Mouse (Mus musculus) hindbrain, embryonic 14.5 days (tissue): ENCODE data around the gene Phactr1. TPM values are rescaled to one million over a fixed set of nuclear protein-coding genes. Genes with fewer than 3 reads are reported as not detected.

Source experiments
- ATAC-seq: fragments of 200-750 bp; cut with Nextera tagmentation; 2 replicates; pipeline ENCODE4 v1.8.0; 2017; ENCODE audit warnings: moderate number of reproducible peaks, mild to moderate bottlenecking, moderate TSS enrichment, moderate library complexity; ENCODE audit not compliant: low FRiP score
- DNase-seq: peaks from one replicate; pipeline ENCODE4 v3.0.0-alpha.2; 2015; ENCODE audit warnings: low spot score
- H3K27ac ChIP-seq: fragments of 300-500 bp; sonication (generic); 2 replicates; pipeline ENCODE4 v1.5.1; 2014; ENCODE audit warnings: mild to moderate bottlenecking, moderate library complexity
- H3K27me3 ChIP-seq: fragments of 300-500 bp; sonication (generic); 2 replicates; pipeline ENCODE4 v1.6.1; 2014; ENCODE audit warnings: mild to moderate bottlenecking, low read length, mixed read lengths; ENCODE audit not compliant: control insufficient read depth, insufficient read depth
- H3K36me3 ChIP-seq: fragments of 300-500 bp; sonication (generic); replicated peaks from 2 replicates; pipeline ENCODE4 v1.6.1; 2014; ENCODE audit not compliant: control insufficient read depth, insufficient read depth
- H3K4me1 ChIP-seq: fragments of 300-500 bp; sonication (generic); replicated peaks from 2 replicates; pipeline ENCODE4 v1.6.1; 2014; ENCODE audit warnings: antibody characterized with exemption, low read length, mixed read lengths; ENCODE audit not compliant: control insufficient read depth, insufficient read depth
- H3K4me2 ChIP-seq: fragments of 300-500 bp; sonication (generic); replicated peaks from 2 replicates; pipeline ENCODE4 v1.6.1; 2014; ENCODE audit warnings: mild to moderate bottlenecking, moderate library complexity
- H3K4me3 ChIP-seq: fragments of 300-500 bp; sonication (generic); replicated peaks from 2 replicates; pipeline ENCODE4 v1.5.1; 2014; ENCODE audit warnings: mild to moderate bottlenecking, low read length
- H3K9ac ChIP-seq: fragments of 300-500 bp; sonication (generic); 2 replicates; pipeline ENCODE4 v1.6.1; 2014
- H3K9me3 ChIP-seq: fragments of 300-500 bp; sonication (generic); 2 replicates; pipeline ENCODE4 v1.6.1; 2016; ENCODE audit warnings: low read length; ENCODE audit not compliant: control insufficient read depth
- WGBS: fragments of 180-500 bp; shearing (Covaris S2); extraction: QIAGEN DNeasy Blood & Tissue Kit; methylation state at CpG from one replicate; pipeline ENCODE4 v1.1.7; 2014; 5-methylcytosine and 5-hydroxymethylcytosine counted together
- polyA plus RNA-seq: library from polyadenylated mRNA; unstranded; fragments of >200 nt; fragmentation: Nextera tagmentation; extraction: Ambion mirVana; gene quantifications from 2 replicates; pipeline ENCODE4 v1.2.1, GENCODE M21; 2014

Phactr1 gene
- polyA plus RNA-seq = 55.1 and 56.6 TPM in 2 replicates

- Histone ChIP-seq H3K27ac (no peak within 1 kb of the TSS), H3K4me1 (peaks cover 9% of the 10 kb centered on the region; the same call in 1 of the 2 replicates), H3K9me3 (no peaks in the 10 kb centered on the region), H3K36me3 (no peaks in the 10 kb centered on the region), H3K4me2 (peak within 1 kb of the TSS; percentile 27), H3K27me3 (no peaks in the 10 kb centered on the region), H3K4me3 (no peak within 1 kb of the TSS), H3K9ac (no peak within 1 kb of the TSS)
- ATAC-seq = no peak
- no peak for DNase-seq
- WGBS = 15% methylated on average over 11 of the region's 11 CpGs
These were observed at the start of gene Phactr1 for GRCm38 (mm10) chr13:42680391-42680994. Phactr1 (plus strand) TSS chr13:42680623.

GRCm38 (mm10) chr13:42634908-42635307 is 45.5 kb upstream of the Phactr1 start:
- no peak overlapping the region for H3K4me2 ChIP-seq
- no peaks in the 10 kb centered on the region for H3K36me3 ChIP-seq
- no peaks in the 10 kb centered on the region for H3K27me3 ChIP-seq
- no peaks in the 10 kb centered on the region for H3K9me3 ChIP-seq
- no peak overlapping the region for H3K27ac ChIP-seq
- ATAC-seq = no peak
- no peaks in the 10 kb centered on the region for H3K4me1 ChIP-seq
- WGBS = 95% methylated on average over 2 of the region's 2 CpGs
- no peak overlapping the region for H3K4me3 ChIP-seq
- DNase-seq = no peak
- no peak overlapping the region for H3K9ac ChIP-seq

- Histone ChIP-seq H3K4me3 (no peak overlapping the region), H3K27me3 (no peaks in the 10 kb centered on the region), H3K36me3 (no peaks in the 10 kb centered on the region), H3K9me3 (no peaks in the 10 kb centered on the region), H3K9ac (no peak overlapping the region), H3K4me1 (no peaks in the 10 kb centered on the region), H3K4me2 (no peak overlapping the region), H3K27ac (no peak overlapping the region)
- DNase-seq = no peak
- no peak for ATAC-seq
- 65% methylated on average over 6 of the region's 6 CpGs for WGBS
These were observed 30.2 kb upstream of the Phactr1 start for GRCm38 (mm10) chr13:42650228-42650627.

GRCm38 (mm10) chr13:42656643-42657315 is 23.6 kb upstream of the Phactr1 start:
- H3K4me3 ChIP-seq = no peak overlapping the region
- no peak overlapping the region for H3K9ac ChIP-seq
- WGBS = 30% methylated on average over 7 of the region's 7 CpGs
- no peak overlapping the region for H3K27ac ChIP-seq
- H3K27me3 ChIP-seq = no peaks in the 10 kb centered on the region
- no peaks in the 10 kb centered on the region for H3K36me3 ChIP-seq
- DNase-seq (no peak), ATAC-seq (no peak)
- 0 out of 2 replicates have a peak, but pooled peaks cover 6% of the 10 kb centered on the region for H3K4me1 ChIP-seq
- no peak overlapping the region for H3K4me2 ChIP-seq
- no peaks in the 10 kb centered on the region for H3K9me3 ChIP-seq

- H3K27ac ChIP-seq = no peak overlapping the region
These were observed 8.7 kb upstream of the Phactr1 start for GRCm38 (mm10) chr13:42671651-42672290.

GRCm38 (mm10) chr13:42681299-42681698 is 876 bp downstream of the Phactr1 start:
- H3K4me3 ChIP-seq = no peak overlapping the region
- DNase-seq (no peak), ATAC-seq (no peak)
- H3K4me1 ChIP-seq = peaks cover 9% of the 10 kb centered on the region; the same call in 1 of the 2 replicates
- no peak overlapping the region for H3K4me2 ChIP-seq
- H3K27ac ChIP-seq = no peak overlapping the region
- no peak overlapping the region for H3K9ac ChIP-seq
- no peaks in the 10 kb centered on the region for H3K9me3 ChIP-seq
- WGBS = 71% methylated on average over 9 of the region's 9 CpGs
- H3K36me3 ChIP-seq = no peaks in the 10 kb centered on the region
- H3K27me3 ChIP-seq = no peaks in the 10 kb centered on the region

More at GRCm38 (mm10) chr13:42671651-42672290, 8.7 kb upstream of the Phactr1 start:
- Histone ChIP-seq H3K4me1 (no peaks in the 10 kb centered on the region), H3K36me3 (no peaks in the 10 kb centered on the region), H3K9me3 (no peaks in the 10 kb centered on the region), H3K27me3 (no peaks in the 10 kb centered on the region), H3K4me2 (no peak overlapping the region), H3K4me3 (no peak overlapping the region), H3K9ac (no peak overlapping the region)
- WGBS = 47% methylated on average over 10 of the region's 10 CpGs
- DNase-seq (no peak), ATAC-seq (no peak)

GRCm38 (mm10) chr13:42684181-42684580 is 3.8 kb downstream of the Phactr1 start:
- H3K9me3 ChIP-seq = no peaks in the 10 kb centered on the region
- H3K4me2 ChIP-seq = no peak overlapping the region
- H3K27me3 ChIP-seq = no peaks in the 10 kb centered on the region
- H3K27ac ChIP-seq = no peak overlapping the region
- H3K36me3 ChIP-seq = no peaks in the 10 kb centered on the region
- peaks cover 9% of the 10 kb centered on the region; the same call in 1 of the 2 replicates for H3K4me1 ChIP-seq
- 90% methylated on average over 7 of the region's 7 CpGs for WGBS
- ATAC-seq (no peak), DNase-seq (no peak)
- no peak overlapping the region for H3K4me3 ChIP-seq
- no peak overlapping the region for H3K9ac ChIP-seq

GRCm38 (mm10) chr13:42692233-42692632 is 11.8 kb downstream of the Phactr1 start:
- WGBS = 83% methylated on average over 4 of the region's 4 CpGs
- Histone ChIP-seq H3K4me1 (no peaks in the 10 kb centered on the region), H3K9me3 (no peaks in the 10 kb centered on the region), H3K36me3 (no peaks in the 10 kb centered on the region), H3K9ac (no peak overlapping the region), H3K4me3 (no peak overlapping the region), H3K27me3 (no peaks in the 10 kb centered on the region), H3K27ac (no peak overlapping the region), H3K4me2 (no peak overlapping the region)
- DNase-seq (no peak), ATAC-seq (no peak)

- H3K27me3 ChIP-seq = no peaks in the 10 kb centered on the region
- no peak overlapping the region for H3K4me2 ChIP-seq
- no peaks in the 10 kb centered on the region for H3K9me3 ChIP-seq
- no peak overlapping the region for H3K4me3 ChIP-seq
- DNase-seq = no peak
- no peak overlapping the region for H3K9ac ChIP-seq
- 82% methylated on average over 5 of the region's 5 CpGs for WGBS
- H3K27ac ChIP-seq = no peak overlapping the region
- H3K36me3 ChIP-seq = no peaks in the 10 kb centered on the region
- ATAC-seq = no peak
- no peaks in the 10 kb centered on the region for H3K4me1 ChIP-seq
These were observed 16.2 kb downstream of the Phactr1 start for GRCm38 (mm10) chr13:42696641-42697040.
